Mouse (Mus musculus) left cerebral cortex, adult 6 months (tissue): ENCODE data around the gene Hpgds. TPM values are rescaled to one million over a fixed set of nuclear protein-coding genes. Genes with fewer than 3 reads are reported as not detected.

Experiments used
- long read RNA-seq, 2 experiments: library from polyadenylated mRNA; unstranded; transcript quantifications; one replicate each; pipeline ENCODE4 v2.0.0; 2019 to 2020
- polyA plus RNA-seq: library from polyadenylated mRNA; unstranded; fragments of <200 nt; fragmentation: Nextera tagmentation; gene quantifications from 2 replicates; pipeline ENCODE4 v1.2.3, GENCODE M21; 2021

The Hpgds gene
- 3.6 and 5.5 TPM in 2 replicates for polyA plus RNA-seq
- long read RNA-seq, experiment 1, transcript Hpgds-201 (6 exons, 3,476 nt), result major isoform, 13 of 25 reads
- long read RNA-seq, experiment 1, partial matches to known transcripts, result 3 of 25 reads
- long read RNA-seq, experiment 1, other reads (novel, unspliced or antisense), result 5 of 25 reads
- long read RNA-seq, experiment 2, transcript Hpgds-201 (6 exons, 3,476 nt), result major isoform, 8 of 15 reads
- long read RNA-seq, experiment 2, partial matches to known transcripts, result 1 of 15 reads
- long read RNA-seq, experiment 2, other reads (novel, unspliced or antisense), result 5 of 15 reads

GRCm38 (mm10) chr6:65144621-65145205 is at the start of gene Hpgds:
Gene Hpgds, minus strand, starts transcription at chr6:65144908.

Other genes with a start within 250 kb of the Hpgds start
- 30.7 and 50.6 TPM in 2 replicates for gene Smarcad1, start 102.3 kb downstream of the Hpgds start, polyA plus RNA-seq
- gene C130060K24Rik, start 236.2 kb upstream of the Hpgds start, polyA plus RNA-seq, result 0.50 and 0.61 TPM in 2 replicates